Mouse (Mus musculus) heart, adult 8-10 months (tissue): ENCODE measurements around the gene Lin7a. TPM values are rescaled to one million over a fixed set of nuclear protein-coding genes. Genes with fewer than 3 reads are reported as not detected.

Source experiments
- DNase-seq: peaks from one replicate; pipeline ENCODE4 v3.0.0; 2022; ENCODE audit warnings: low spot score
- total RNA-seq, 4 experiments: library from RNA; stranded (reverse); gene quantifications; 2 replicates each; pipeline ENCODE4 v1.2.4; 2022

Gene Lin7a
- total RNA-seq, 4 experiments from 2014 or later = 0.69 to 1.3 (median 0.98) TPM

GRCm38 (mm10) chr10:107449496-107450330 lies 178.2 kb downstream of the Lin7a start:
- no peak for DNase-seq

- no peak for DNase-seq
Observed at GRCm38 (mm10) chr10:107467819-107468218, 196.3 kb downstream of the Lin7a start.

Other genes with a start within 250 kb of the Lin7a start
- 1 to 10 TPM; 2.6 to 3.9 (median 2.8) TPM for gene Acss3, start 148.0 kb upstream of the Lin7a start, total RNA-seq
- not detected for gene Myf5, start 214.4 kb downstream of the Lin7a start, total RNA-seq
- not detected for gene Myf6, start 223.1 kb downstream of the Lin7a start, total RNA-seq